Mouse (Mus musculus) heart, postnatal 0 days (tissue): ENCODE measurements around the gene Ankfn1. TPM values are rescaled to one million over a fixed set of nuclear protein-coding genes. Genes with fewer than 3 reads are reported as not detected.

Experiments
- ATAC-seq: fragments of 200-750 bp; cut with Nextera tagmentation; 2 replicates; pipeline ENCODE4 v1.8.0; 2017; ENCODE audit warnings: low read depth, moderate number of reproducible peaks, moderate library complexity; ENCODE audit not compliant: insufficient read depth
- DNase-seq: peaks from one replicate; pipeline ENCODE4 v3.0.0-alpha.2; 2016; ENCODE audit warnings: low spot score
- H3K27ac ChIP-seq: fragments of 300-500 bp; sonication (generic); 2 replicates; pipeline ENCODE4 v1.5.1; 2014; ENCODE audit warnings: low read depth, mild to moderate bottlenecking
- H3K27me3 ChIP-seq: fragments of 300-500 bp; sonication (generic); 2 replicates; pipeline ENCODE4 v1.6.1; 2014; ENCODE audit warnings: low read length, mixed read lengths; ENCODE audit not compliant: control insufficient read depth, insufficient read depth
- H3K36me3 ChIP-seq: fragments of 300-500 bp; sonication (generic); replicated peaks from 2 replicates; pipeline ENCODE4 v1.6.1; 2014; ENCODE audit warnings: low read length, mixed read lengths; ENCODE audit not compliant: control insufficient read depth, insufficient read depth
- H3K4me1 ChIP-seq: fragments of 300-500 bp; sonication (generic); 2 replicates; pipeline ENCODE4 v1.6.1; 2014; ENCODE audit warnings: antibody characterized with exemption; ENCODE audit not compliant: control insufficient read depth, insufficient read depth
- H3K4me2 ChIP-seq: fragments of 300-500 bp; sonication (generic); 2 replicates; pipeline ENCODE4 v1.6.1; 2014; ENCODE audit warnings: low read depth, mild to moderate bottlenecking, low read length, moderate library complexity
- H3K4me3 ChIP-seq: fragments of 300-500 bp; sonication (generic); 2 replicates; pipeline ENCODE4 v1.5.1; 2014; ENCODE audit warnings: low read depth, low read length
- H3K9ac ChIP-seq: fragments of 300-500 bp; sonication (generic); replicated peaks from 2 replicates; pipeline ENCODE4 v1.6.1; 2014; ENCODE audit warnings: low read depth, low read length, mixed read lengths
- H3K9me3 ChIP-seq: fragments of 300-500 bp; sonication (generic); replicated peaks from 2 replicates; pipeline ENCODE4 v1.6.1; 2016; ENCODE audit warnings: low read length; ENCODE audit not compliant: control insufficient read depth
- CTCF ChIP-seq: IDR thresholded peaks from 2 replicates; pipeline ENCODE4 v1.5.1; 2016; ENCODE audit warnings: antibody characterized with exemption, control low read depth, low read depth
- EP300 ChIP-seq: IDR thresholded peaks from 2 replicates; pipeline ENCODE4 v1.6.1; 2016; ENCODE audit warnings: antibody characterized with exemption, low read depth
- WGBS: fragments of 180-500 bp; shearing (Covaris S2); extraction: QIAGEN DNeasy Blood & Tissue Kit; methylation state at CpG from one replicate; pipeline ENCODE4 v1.1.7; 2014; 5-methylcytosine and 5-hydroxymethylcytosine counted together
- polyA plus RNA-seq: library from polyadenylated mRNA; unstranded; fragments of >200 nt; fragmentation: Nextera tagmentation; extraction: Ambion mirVana; gene quantifications from 2 replicates; pipeline ENCODE4 v1.2.1, GENCODE M21; 2015
- total RNA-seq: library from RNA; depleted of rRNA; stranded (reverse); fragments of >200 nt; gene quantifications from 2 replicates; pipeline ENCODE4 v1.2.3, GENCODE M21; 2014; ENCODE audit warnings: low replicate concordance

Ankfn1 gene
- total and polyA plus RNA-seq, 2 experiments from 2014 or later = not detected

GRCm38 (mm10) chr11:89590273-89590874 is 187.1 kb downstream of the Ankfn1 start:
- Histone ChIP-seq H3K4me3 (no peak overlapping the region), H3K9me3 (no peaks in the 10 kb centered on the region), H3K36me3 (no peaks in the 10 kb centered on the region), H3K27ac (no peak overlapping the region), H3K4me2 (no peak overlapping the region), H3K9ac (no peak overlapping the region), H3K27me3 (no peaks in the 10 kb centered on the region), H3K4me1 (no peaks in the 10 kb centered on the region)
- ATAC-seq (no peak), DNase-seq (no peak)
- TF ChIP-seq EP300 (no peak), CTCF (no peak)
- WGBS = 63% methylated on average over 10 of the region's 10 CpGs

DNA sequence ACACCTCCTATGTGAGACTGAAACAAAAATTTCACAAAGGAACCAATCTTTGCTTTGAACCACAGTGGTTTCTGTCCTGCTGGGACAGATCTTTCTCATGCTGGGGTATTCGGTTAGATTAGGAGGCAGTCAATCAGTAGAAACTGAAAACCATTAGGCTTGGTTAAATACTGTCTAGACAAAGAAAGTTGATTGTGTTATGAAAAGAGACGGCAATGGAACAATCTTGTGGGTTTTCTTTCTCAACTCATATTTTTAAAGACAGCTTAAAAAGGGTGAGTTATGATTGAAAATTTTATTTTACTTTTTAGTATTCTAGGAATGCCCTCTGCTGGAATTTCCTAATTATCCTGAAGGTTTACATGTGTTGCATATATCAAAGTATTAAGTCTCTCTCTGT is 191.1 kb downstream of the Ankfn1 start:
- TF ChIP-seq EP300 = no peak
- no peak for TF ChIP-seq CTCF
- Histone ChIP-seq H3K4me3 (no peak overlapping the region), H3K4me1 (no peaks in the 10 kb centered on the region), H3K4me2 (no peak overlapping the region), H3K9ac (no peak overlapping the region), H3K27me3 (no peaks in the 10 kb centered on the region), H3K9me3 (no peaks in the 10 kb centered on the region), H3K36me3 (no peaks in the 10 kb centered on the region), H3K27ac (no peak overlapping the region)
- ATAC-seq (no peak), DNase-seq (no peak)
- WGBS = 70% methylated on average over 2 of the region's 2 CpGs

- Histone ChIP-seq H3K27ac (no peak overlapping the region), H3K4me2 (no peak overlapping the region), H3K9me3 (no peaks in the 10 kb centered on the region), H3K27me3 (no peaks in the 10 kb centered on the region), H3K36me3 (no peaks in the 10 kb centered on the region), H3K9ac (no peak overlapping the region), H3K4me1 (no peaks in the 10 kb centered on the region), H3K4me3 (no peak overlapping the region)
- no peak for ATAC-seq
- no peak for DNase-seq
- 67% methylated on average over 6 of the region's 6 CpGs for WGBS
- TF ChIP-seq EP300 (no peak), CTCF (no peak)
Measured at GRCm38 (mm10) chr11:89579826-89580225, 197.6 kb downstream of the Ankfn1 start.

DNA sequence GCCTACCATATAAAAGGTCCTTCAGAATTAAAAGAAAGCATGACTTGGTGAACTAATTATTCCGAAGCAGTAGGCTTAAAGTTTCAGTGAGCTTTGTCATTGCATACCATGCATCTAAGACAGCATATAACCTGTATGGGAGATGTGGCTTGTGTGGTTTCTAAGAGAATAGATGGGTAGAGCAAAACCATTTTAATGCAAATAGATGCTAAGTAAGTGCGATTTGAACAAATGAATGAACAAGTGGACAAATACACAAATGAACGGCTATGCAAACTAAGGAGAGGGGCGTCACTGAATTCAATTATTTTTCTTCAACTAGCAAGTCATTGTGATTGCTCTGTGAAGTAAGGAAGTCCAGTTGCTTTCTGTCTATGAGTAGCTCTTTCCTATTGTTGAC is 198.3 kb downstream of the Ankfn1 start:
- H3K27me3 ChIP-seq = no peaks in the 10 kb centered on the region
- no peak for ATAC-seq

DNA sequence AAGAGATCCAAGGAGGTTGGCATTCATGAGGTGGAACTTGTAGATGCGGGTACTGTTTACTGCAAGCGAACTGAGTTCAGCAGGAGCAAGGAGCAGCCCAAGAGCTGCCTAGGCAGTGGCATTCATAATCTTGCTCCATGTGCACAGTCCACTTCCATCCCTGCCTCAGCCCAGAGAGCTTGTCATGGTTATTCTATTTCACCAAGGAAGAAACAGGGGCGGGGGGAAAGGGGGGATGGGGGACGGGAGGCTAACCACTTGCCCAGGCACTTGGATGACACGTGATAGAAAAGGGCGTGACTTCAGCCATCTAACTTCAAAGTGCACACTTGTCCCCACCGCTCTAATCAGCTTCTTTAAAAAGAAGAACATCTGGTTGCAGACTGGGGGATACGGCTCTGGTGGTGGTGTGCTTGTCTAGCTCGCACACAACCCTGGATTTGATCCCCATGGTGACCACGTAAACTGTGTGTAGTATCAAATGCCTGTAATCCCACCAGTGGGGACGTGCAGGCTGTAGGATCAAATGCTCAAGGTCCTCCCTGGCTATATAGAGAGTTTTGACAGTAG is 203.1 kb downstream of the Ankfn1 start:
- Histone ChIP-seq H3K4me2 (no peak overlapping the region), H3K4me3 (no peak overlapping the region), H3K36me3 (no peaks in the 10 kb centered on the region), H3K4me1 (no peaks in the 10 kb centered on the region), H3K27me3 (no peaks in the 10 kb centered on the region), H3K27ac (no peak overlapping the region), H3K9ac (no peak overlapping the region), H3K9me3 (no peaks in the 10 kb centered on the region)
- no peak for TF ChIP-seq CTCF
- TF ChIP-seq EP300 = no peak
- ATAC-seq (no peak), DNase-seq (no peak)
- WGBS = 27% methylated on average over 11 of the region's 11 CpGs

More for the DNA sequence above, 198.3 kb downstream of the Ankfn1 start:
- no peak for TF ChIP-seq CTCF
- no peak for TF ChIP-seq EP300
- DNase-seq = no peak
- 78% methylated on average over 4 of the region's 4 CpGs for WGBS
- H3K9me3 ChIP-seq = no peaks in the 10 kb centered on the region
- H3K4me1 ChIP-seq = no peaks in the 10 kb centered on the region
- no peaks in the 10 kb centered on the region for H3K36me3 ChIP-seq
- H3K27ac ChIP-seq = no peak overlapping the region
- no peak overlapping the region for H3K4me3 ChIP-seq
- no peak overlapping the region for H3K9ac ChIP-seq
- no peak overlapping the region for H3K4me2 ChIP-seq

GRCm38 (mm10) chr11:89569391-89570145 is 207.9 kb downstream of the Ankfn1 start:
- no peaks in the 10 kb centered on the region for H3K4me1 ChIP-seq
- no peaks in the 10 kb centered on the region for H3K9me3 ChIP-seq
- TF ChIP-seq CTCF (no peak), EP300 (no peak)
- H3K36me3 ChIP-seq = no peaks in the 10 kb centered on the region
- H3K4me3 ChIP-seq = no peak overlapping the region
- 65% methylated on average over 11 of the region's 11 CpGs for WGBS
- DNase-seq (no peak), ATAC-seq (no peak)
- H3K27me3 ChIP-seq = no peaks in the 10 kb centered on the region
- H3K9ac ChIP-seq = no peak overlapping the region
- H3K4me2 ChIP-seq = no peak overlapping the region
- no peak overlapping the region for H3K27ac ChIP-seq
